Mouse (Mus musculus) kidney, adult 9 months (tissue): ENCODE data around the gene Hoxa9.

Source experiments
- DNase-seq: peaks from one replicate; pipeline ENCODE4 v3.0.0; 2022

Gene Hoxa9

GRCm38 (mm10) chr6:52260654-52261575 lies 30.0 kb upstream of the Hoxa9 start, which contains the start of gene Hoxa13:
Hoxa13 (minus strand) TSS chr6:52260880.
- DNase-seq, result no peak

DNA sequence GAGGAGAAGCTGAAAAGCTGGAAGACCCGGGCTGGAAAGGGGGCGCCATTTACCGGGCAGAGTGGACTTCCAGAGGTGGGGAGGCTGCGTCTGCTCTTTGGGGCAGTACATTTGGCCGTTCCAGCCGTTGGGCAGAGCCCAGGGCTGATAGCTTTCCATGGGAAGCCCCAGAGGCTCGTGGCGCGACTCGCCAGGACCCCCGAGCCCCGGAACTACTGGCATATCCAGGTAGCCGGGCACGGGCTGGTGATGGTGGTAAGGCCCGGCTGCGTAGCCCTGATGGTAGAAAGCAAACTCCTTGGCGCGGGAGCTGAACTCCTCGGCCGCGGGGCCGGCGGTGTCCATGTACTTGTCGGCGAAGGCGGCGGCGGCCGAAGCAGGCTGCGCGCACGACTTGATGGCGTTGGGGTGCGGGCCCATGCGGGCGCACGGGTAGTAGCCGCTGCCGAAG lies 28.9 kb upstream of the Hoxa9 start:
- DNase-seq, result no peak

GRCm38 (mm10) chr6:52259081-52259790 lies 28.3 kb upstream of the Hoxa9 start:
- DNase-seq, result no peak

DNA sequence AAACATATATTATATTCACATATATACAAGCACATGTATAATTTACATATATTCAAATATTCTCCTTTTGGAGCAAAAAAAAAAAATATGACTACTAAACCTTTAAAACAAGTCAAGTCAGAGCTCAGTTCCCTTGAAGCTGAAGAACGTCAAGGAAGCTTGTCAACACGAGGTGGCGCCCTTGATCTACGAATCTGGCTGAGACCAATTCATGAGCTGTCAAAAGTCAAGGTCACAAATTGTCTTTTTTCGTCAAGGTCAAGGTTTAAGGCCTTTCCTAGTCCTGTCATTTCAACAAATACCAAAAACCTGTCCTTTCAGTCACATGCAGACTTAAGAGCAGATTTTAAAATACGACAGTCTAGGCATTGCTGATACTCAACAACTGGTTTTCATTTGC lies 26.1 kb upstream of the Hoxa9 start:
- DNase-seq, result peak; percentile 90

GRCm38 (mm10) chr6:52253511-52254500 lies 22.9 kb upstream of the Hoxa9 start:
- DNase-seq, result no peak

DNA sequence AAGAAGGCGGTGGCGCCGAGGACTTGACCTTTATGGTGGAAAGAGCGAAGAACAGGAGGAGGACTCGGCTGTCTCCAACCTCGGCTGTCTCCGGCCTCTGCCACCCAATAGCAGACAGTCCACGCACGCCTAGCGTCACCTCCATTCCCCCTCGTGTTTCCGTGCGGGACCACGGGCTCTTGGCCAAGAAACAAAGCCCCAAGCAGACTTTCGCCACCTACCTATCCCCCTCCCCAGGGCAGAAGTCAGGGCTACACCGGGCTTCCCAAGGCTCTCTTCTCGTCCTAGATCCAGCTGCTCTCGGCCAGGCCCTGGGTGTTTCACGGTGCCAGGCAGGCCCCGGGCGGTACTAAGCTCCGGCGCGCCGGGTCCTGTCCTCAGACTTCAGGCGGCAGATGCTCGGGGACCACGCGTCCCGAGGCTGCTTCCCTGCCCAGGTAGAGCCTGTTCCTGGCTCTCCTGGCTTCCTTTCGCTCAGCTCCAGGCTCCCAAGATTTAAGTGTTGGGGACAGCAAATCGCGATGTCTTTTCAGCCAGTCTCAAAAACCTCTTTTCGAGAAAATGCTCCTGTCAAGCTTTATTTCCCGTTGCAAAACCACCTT lies 22.0 kb upstream of the Hoxa9 start:
- no peak for DNase-seq

- DNase-seq, result no peak
Measured at GRCm38 (mm10) chr6:52252016-52252774, 21.3 kb upstream of the Hoxa9 start.

GRCm38 (mm10) chr6:52251177-52251879 lies 20.4 kb upstream of the Hoxa9 start:
- DNase-seq, result no peak

DNA sequence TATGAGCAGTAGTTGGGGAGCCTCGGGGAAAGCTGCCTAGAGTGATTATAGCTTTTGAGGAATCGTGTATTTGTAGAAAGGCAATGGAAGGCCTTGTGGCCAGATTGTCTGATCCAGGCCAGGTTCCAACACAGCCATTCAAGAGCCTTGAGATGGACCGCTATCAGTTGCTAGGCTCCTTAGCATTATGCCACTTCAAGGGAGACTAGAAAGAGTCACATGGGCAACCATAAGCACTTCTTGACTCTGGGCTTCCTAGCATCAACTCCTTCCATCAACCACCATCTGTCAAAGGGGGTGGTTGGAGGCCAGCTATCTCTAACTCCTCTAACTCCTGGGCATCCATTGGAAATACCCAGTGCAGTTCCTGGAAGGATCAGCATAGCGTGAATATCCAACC lies 18.9 kb upstream of the Hoxa9 start:
- no peak for DNase-seq

DNA sequence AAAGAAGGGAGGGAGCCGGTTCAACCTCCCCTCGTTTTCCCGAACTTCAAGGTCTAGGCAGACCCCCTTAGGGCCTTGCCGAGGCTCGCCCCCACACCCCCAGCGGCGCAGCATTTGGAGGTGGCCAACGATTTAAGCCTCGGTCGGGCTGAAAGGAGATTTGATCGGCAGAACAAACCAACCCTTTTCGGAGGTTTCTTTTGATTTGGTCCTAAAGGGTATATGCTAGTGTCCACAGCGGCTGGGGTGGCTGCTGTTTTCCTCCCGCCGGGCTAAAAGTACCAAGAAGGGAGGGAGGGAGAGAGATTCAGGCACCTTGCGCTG lies 18.5 kb upstream of the Hoxa9 start:
- no peak for DNase-seq

GRCm38 (mm10) chr6:52248638-52249414 lies 17.9 kb upstream of the Hoxa9 start:
- DNase-seq, result no peak

DNA sequence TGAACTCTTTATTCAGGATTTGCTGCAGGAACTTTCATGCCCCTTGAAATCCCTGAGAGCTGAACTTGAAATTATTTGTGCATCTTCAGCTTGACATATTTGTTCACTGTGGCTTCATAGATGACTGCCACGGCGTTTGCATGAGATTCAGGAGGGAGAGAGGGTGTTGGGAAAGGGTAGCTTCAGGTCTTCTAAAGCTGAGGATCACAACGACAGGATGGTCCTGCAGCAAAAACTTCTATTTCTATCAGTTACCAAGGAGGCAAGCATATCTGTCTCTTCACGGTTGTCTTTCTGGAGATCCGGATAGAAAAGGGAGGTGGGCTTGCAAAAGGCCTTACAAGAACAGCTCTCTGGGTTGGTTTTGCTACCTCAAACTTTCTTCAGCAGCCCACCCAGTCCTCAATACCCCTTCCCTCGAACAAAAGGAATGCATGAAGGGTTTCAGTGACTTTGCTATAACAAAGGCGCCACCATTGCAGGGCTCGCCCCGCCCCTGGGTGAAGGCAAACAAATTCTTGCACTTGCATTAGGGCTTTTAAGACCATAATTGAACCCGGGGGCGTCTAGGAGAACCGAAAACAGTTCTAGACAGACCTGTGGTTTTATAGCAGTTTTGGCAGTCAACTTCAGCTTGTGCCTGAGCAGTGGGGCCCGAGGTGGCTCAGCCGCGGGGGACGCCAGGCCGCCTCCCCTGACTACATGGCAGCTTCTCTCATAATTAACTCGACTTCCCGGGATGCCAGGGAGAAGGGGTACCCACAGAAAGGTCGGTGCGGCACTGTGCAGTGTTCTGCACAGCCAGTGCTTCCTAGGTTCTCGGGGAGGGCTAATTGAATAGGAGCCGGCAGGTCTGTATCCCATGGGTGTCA lies 17.1 kb upstream of the Hoxa9 start:
- no peak for DNase-seq

DNA sequence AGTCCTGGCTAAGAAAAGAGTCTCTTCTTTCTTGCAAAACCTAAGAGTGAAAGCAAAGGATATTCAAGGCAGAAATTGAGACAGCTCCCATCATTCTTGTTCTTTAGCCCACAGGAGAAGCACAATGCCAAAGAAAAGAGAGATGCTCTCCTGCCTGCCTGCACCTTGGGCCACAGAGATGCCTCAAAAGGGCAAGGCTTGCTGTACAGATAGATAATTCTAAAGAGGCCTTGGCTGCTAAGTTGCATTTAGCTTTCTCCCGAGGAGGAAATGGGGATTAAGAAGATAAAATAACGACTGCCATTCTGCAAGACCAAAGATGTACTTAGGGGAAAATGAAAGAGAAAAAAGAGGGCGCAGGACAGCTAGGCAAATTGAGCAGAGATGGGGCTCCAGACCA lies 16.0 kb upstream of the Hoxa9 start:
- no peak for DNase-seq

DNA sequence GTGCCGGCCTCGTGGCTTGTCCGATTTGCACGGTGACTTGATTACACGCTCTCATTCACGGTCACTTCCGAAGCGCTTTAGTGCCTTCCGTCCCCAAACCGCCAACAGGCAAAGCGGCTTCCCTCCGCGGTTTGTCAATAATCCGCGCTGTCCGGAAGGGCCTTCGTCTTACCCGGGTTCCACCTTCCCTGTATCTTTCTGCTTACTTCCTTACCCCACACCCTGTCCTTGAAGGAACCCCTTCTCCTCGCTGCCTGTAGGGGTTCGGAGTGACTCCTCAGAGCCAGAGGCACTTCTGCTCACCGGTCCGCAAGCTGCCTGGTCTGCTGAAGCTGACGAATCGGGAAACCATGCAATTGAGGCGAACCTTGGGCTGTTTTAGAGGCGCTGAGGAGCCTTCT lies 15.5 kb upstream of the Hoxa9 start:
- DNase-seq, result peak; percentile 26

GRCm38 (mm10) chr6:52245757-52246142 lies 14.9 kb upstream of the Hoxa9 start, which contains the start of gene Hoxa11:
Hoxa11 (minus strand) TSS chr6:52245810.
- peak; percentile 46 for DNase-seq

DNA sequence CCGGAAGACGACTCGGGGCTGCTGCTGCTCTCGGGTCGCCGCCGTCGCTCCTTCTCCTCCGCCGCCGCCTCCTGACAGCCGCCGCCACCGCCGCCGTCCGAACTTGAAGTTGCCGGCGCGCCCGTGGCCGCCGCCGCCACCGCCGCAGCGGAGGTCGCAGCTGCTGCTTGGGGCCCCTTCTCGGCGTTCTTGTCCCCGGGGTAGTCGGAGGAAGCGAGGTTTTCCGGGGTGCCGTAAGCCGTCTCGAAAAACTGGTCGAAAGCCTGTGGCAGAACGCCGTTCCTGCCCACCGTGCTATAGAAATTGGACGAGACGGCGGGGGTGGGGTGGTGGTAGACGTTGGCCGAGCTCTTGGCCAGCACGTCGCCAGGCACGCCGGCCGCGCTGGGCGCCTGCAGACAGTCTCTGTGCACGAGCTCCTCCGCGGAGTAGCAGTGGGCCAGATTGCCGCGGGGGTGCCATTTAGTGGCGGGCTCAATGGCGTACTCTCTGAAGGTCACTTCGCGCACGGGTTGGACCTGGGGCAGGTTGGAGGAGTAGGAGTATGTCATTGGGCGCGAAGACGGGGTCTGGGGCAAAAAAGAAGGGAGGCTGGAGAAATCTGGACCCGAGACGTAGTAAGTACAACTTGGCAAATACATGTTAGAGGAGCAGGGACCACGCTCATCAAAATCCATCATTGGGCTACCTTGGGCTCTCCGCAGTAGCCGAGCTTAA lies 14.3 kb upstream of the Hoxa9 start:
- peak; percentile 29 for DNase-seq

GRCm38 (mm10) chr6:52244471-52245039 lies 13.7 kb upstream of the Hoxa9 start:
- DNase-seq, result no peak

- DNase-seq, result no peak
Measured at GRCm38 (mm10) chr6:52243681-52244121, 12.8 kb upstream of the Hoxa9 start.
